Mouse (Mus musculus): ENCODE data around the gene Spag6l. TPM values are rescaled to one million over a fixed set of nuclear protein-coding genes. Genes with fewer than 3 reads are reported as not detected.
"Not testable (repeated sequence)": the region's sequence is repeated elsewhere in the genome, so short reads cannot be mapped to it uniquely, and the experiment has no call there.

The Spag6l gene
- polyA plus RNA-seq, 1 experiment from 2014 or later: 12.5 TPM

DNA sequence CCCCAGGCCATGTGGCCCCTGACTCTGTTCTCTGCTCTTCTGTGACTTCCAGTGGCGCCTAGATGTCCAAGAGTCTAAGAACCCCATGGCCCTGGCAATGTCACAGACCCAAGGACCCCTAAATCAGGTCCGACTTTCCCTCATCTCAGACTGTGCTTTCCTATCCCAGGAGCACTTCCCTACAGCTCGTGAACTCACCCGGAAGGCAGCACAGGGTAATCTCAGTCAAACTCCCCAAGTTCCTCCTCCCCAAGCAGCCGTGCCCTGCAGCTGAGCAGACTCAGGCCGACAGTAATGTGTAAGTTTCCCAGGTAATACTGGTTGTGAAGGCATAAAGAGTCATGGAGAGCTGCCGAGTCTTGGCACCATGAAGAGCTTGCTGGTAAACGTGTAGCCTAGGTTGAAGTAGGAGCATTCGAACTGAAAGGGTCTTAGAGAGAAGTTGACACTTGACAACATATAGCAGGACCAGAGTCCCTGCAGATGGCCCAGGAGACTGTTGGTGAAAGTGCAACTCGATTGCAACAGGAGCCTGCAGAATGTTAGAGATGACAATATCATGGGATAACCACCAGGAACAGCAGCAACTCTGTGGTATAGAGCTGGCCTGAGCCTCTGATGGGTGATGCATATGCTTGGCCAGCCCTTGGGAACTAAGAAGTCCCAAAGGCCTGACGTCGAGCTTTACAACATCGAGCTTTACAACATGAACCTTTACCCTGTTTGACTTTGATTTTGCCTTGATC lies 27.6 kb upstream of the Spag6l start:
- Histone ChIP-seq H3K36me3 (ENCODE audit: control insufficient read depth, insufficient read depth) (no peaks in the 10 kb centered on the region), H3K4me2 (ENCODE audit: low read length) (no peak overlapping the region), H3K27me3 (replicated peaks; ENCODE audit: control insufficient read depth, insufficient read depth, low read length) (no peaks in the 10 kb centered on the region), H3K9ac (replicated peaks; ENCODE audit: low read depth, low read length) (no peak overlapping the region), H3K9me3 (ENCODE audit: control insufficient read depth, low read length) (no peaks in the 10 kb centered on the region), H3K27ac (ENCODE audit: low read length) (no peak overlapping the region), H3K4me1 (replicated peaks; ENCODE audit: control insufficient read depth, insufficient read depth, low read length) (no peaks in the 10 kb centered on the region), H3K4me3 (replicated peaks; ENCODE audit: low read length) (no peak overlapping the region)
- ATAC-seq: no peak
- WGBS: 78% methylated on average over 13 of the region's 13 CpGs

DNA sequence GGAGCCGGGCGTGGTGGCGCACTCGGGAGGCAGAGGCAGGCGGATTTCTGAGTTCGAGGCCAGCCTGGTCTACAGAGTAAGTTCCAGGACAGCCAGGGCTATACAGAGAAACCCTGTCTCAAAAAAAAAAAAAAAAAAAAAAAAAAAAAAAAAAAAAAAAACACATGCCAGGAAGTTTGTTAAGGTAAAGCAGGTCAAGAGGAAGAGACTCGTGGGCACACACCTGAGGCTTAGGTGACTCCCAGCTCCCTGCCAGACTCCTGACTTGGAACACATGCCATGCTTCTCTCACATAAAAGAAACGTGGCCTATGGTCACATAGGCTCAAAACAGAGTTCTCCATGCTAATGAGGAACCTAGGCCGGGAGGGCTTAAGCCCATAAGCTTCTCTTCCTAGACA lies 26.8 kb upstream of the Spag6l start:
- H3K4me3 ChIP-seq (replicated peaks; ENCODE audit: low read length); ATAC-seq: not testable (repeated sequence)

DNA sequence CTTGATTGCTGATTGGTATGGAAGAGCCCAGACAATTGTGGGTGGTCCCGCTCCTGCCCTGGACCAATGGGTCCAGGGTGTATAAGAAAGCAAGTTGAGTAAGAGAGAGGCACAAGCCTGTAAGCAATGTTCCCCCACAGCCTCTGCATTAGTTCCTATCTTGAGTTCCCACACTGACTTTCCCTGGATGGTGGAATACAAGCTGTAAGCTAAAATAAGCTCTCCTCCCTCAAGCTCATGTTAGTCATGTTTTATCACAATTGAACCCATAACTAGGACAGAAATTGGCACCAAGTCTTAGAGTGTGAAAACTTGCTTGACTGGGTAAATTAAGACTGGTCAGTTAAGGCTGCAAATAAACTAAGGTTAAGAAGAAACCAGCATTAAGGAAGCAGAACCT lies 26.3 kb upstream of the Spag6l start:
- no peak overlapping the region for H3K27ac ChIP-seq (ENCODE audit: low read length)
- H3K9me3 ChIP-seq (ENCODE audit: control insufficient read depth, low read length): no peaks in the 10 kb centered on the region
- WGBS: 93% methylated on average over 1 of the region's 1 CpGs
- H3K4me3 ChIP-seq (replicated peaks; ENCODE audit: low read length): no peak overlapping the region
- no peak overlapping the region for H3K4me2 ChIP-seq (ENCODE audit: low read length)
- no peak overlapping the region for H3K9ac ChIP-seq (replicated peaks; ENCODE audit: low read depth, low read length)
- no peaks in the 10 kb centered on the region for H3K36me3 ChIP-seq (ENCODE audit: control insufficient read depth, insufficient read depth)
- H3K27me3 ChIP-seq (replicated peaks; ENCODE audit: control insufficient read depth, insufficient read depth, low read length): no peaks in the 10 kb centered on the region
- no peak for ATAC-seq
- H3K4me1 ChIP-seq (replicated peaks; ENCODE audit: control insufficient read depth, insufficient read depth, low read length): no peaks in the 10 kb centered on the region

More for the DNA sequence above, 26.8 kb upstream of the Spag6l start:
- H3K4me1 ChIP-seq (replicated peaks; ENCODE audit: control insufficient read depth, insufficient read depth, low read length); H3K27me3 ChIP-seq (replicated peaks; ENCODE audit: control insufficient read depth, insufficient read depth, low read length); H3K4me2 ChIP-seq (ENCODE audit: low read length); H3K27ac ChIP-seq (ENCODE audit: low read length); H3K9ac ChIP-seq (replicated peaks; ENCODE audit: low read depth, low read length); H3K9me3 ChIP-seq (ENCODE audit: control insufficient read depth, low read length); H3K36me3 ChIP-seq (ENCODE audit: control insufficient read depth, insufficient read depth): not testable (repeated sequence)
- WGBS: 82% methylated on average over 9 of the region's 9 CpGs

DNA sequence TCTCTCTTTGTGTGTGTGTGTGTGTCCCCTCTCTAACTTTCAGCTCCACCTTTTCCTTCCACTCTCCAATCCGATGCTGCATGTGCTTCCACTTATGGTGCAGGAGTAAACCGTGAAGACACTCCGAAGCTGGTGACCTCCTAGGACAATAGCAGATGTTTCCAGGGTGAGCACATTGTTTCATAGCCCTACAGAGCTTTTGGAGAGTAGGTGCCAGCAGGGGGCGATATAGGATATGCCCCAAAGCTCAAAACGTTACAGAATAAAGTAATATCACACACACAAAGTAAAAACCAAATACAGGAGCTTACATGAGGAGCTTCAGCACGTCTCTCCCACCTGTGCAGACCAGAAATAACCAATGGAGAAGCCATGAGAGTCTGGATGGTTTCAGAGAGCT lies 25.6 kb upstream of the Spag6l start:
- no peaks in the 10 kb centered on the region for H3K36me3 ChIP-seq (ENCODE audit: control insufficient read depth, insufficient read depth)
- no peaks in the 10 kb centered on the region for H3K4me1 ChIP-seq (replicated peaks; ENCODE audit: control insufficient read depth, insufficient read depth, low read length)
- no peak overlapping the region for H3K4me2 ChIP-seq (ENCODE audit: low read length)
- no peak overlapping the region for H3K27ac ChIP-seq (ENCODE audit: low read length)
- WGBS: 37% methylated on average over 6 of the region's 6 CpGs
- H3K27me3 ChIP-seq (replicated peaks; ENCODE audit: control insufficient read depth, insufficient read depth, low read length): no peaks in the 10 kb centered on the region
- no peak for ATAC-seq
- H3K4me3 ChIP-seq (replicated peaks; ENCODE audit: low read length): no peak overlapping the region
- no peaks in the 10 kb centered on the region for H3K9me3 ChIP-seq (ENCODE audit: control insufficient read depth, low read length)
- H3K9ac ChIP-seq (replicated peaks; ENCODE audit: low read depth, low read length): no peak overlapping the region

DNA sequence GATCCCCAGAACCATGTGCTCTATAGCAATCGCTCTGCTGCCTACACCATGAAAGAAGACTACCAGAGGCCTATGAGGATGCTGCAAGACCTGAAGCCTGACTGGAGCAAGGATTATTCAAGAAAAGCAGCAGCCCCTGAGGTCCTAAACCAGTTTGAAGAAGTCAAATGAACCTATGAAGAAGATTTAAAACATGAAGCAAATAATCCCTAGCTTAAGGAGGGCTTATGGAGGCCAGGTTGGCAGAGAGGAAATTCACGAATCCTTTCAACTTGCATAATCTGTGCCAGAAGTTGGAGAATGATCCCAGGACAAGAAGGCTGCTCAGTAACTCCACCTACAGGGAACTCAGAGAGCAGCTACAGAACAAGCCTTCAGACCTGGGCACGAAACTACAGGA lies 23.2 kb upstream of the Spag6l start:
- H3K4me2 ChIP-seq (ENCODE audit: low read length): no peak overlapping the region
- no peak overlapping the region for H3K27ac ChIP-seq (ENCODE audit: low read length)
- ATAC-seq: no peak
- H3K9me3 ChIP-seq (ENCODE audit: control insufficient read depth, low read length): no peaks in the 10 kb centered on the region
- H3K4me3 ChIP-seq (replicated peaks; ENCODE audit: low read length): no peak overlapping the region
- H3K36me3 ChIP-seq (ENCODE audit: control insufficient read depth, insufficient read depth): no peaks in the 10 kb centered on the region
- no peaks in the 10 kb centered on the region for H3K4me1 ChIP-seq (replicated peaks; ENCODE audit: control insufficient read depth, insufficient read depth, low read length)
- no peak overlapping the region for H3K9ac ChIP-seq (replicated peaks; ENCODE audit: low read depth, low read length)
- WGBS: 84% methylated on average over 3 of the region's 3 CpGs
- H3K27me3 ChIP-seq (replicated peaks; ENCODE audit: control insufficient read depth, insufficient read depth, low read length): no peaks in the 10 kb centered on the region

DNA sequence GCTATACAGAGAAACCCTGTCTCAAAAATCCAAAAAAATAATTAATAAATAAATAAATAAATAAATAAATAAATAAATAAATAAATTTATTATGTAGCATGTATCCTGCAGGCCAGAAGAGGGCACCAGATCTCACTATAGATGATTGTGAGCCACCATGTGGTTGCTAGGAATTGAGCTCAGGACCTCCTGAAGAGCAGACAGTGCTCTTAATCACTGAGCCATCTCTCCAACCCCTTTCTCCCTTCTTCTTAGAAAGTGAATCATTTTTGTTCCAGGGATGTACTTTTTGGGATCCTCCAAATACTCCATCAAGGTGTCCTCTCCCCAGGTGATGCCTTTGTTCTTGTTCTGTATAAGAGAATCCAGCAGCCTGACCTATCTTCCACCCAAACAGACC lies 19.9 kb upstream of the Spag6l start:
- Histone ChIP-seq H3K9me3 (ENCODE audit: control insufficient read depth, low read length) (no peaks in the 10 kb centered on the region), H3K4me1 (replicated peaks; ENCODE audit: control insufficient read depth, insufficient read depth, low read length) (no peaks in the 10 kb centered on the region), H3K4me3 (replicated peaks; ENCODE audit: low read length) (no peak overlapping the region), H3K27ac (ENCODE audit: low read length) (no peak overlapping the region), H3K27me3 (replicated peaks; ENCODE audit: control insufficient read depth, insufficient read depth, low read length) (no peaks in the 10 kb centered on the region), H3K9ac (replicated peaks; ENCODE audit: low read depth, low read length) (no peak overlapping the region), H3K36me3 (ENCODE audit: control insufficient read depth, insufficient read depth) (no peaks in the 10 kb centered on the region), H3K4me2 (ENCODE audit: low read length) (no peak overlapping the region)
- no peak for ATAC-seq

DNA sequence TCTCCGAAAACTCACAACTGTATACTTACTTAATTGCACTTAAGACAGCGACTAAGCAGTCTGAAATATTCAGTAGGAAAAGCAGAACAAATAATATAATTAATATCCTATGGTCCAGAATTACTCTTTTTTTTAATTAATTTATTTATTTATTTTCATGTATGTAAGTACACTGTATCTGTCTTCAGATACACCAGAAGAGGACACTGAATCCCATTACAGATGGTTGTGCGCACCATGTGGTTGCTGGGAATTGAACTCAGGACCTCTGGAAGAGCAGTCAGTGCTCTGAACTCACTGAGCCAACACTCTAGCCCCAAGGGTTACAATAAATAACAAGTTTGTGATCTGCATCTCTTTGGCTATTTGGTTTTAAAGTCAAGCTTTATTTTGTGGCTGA lies 415 bp upstream of the Spag6l start:
- ATAC-seq: no peak
- no peaks in the 10 kb centered on the region for H3K4me1 ChIP-seq (replicated peaks; ENCODE audit: control insufficient read depth, insufficient read depth, low read length)
- H3K27ac ChIP-seq (ENCODE audit: low read length): no peak overlapping the region
- WGBS: 90% methylated on average over 3 of the region's 3 CpGs
- H3K4me2 ChIP-seq (ENCODE audit: low read length): no peak overlapping the region; the same call in 1 of the 2 replicates
- H3K36me3 ChIP-seq (ENCODE audit: control insufficient read depth, insufficient read depth): no peaks in the 10 kb centered on the region
- no peak overlapping the region for H3K9ac ChIP-seq (replicated peaks; ENCODE audit: low read depth, low read length)
- no peak overlapping the region; the same call in 1 of the 2 replicates for H3K4me3 ChIP-seq (replicated peaks; ENCODE audit: low read length)
- H3K27me3 ChIP-seq (replicated peaks; ENCODE audit: control insufficient read depth, insufficient read depth, low read length): no peaks in the 10 kb centered on the region
- H3K9me3 ChIP-seq (ENCODE audit: control insufficient read depth, low read length): no peaks in the 10 kb centered on the region

DNA sequence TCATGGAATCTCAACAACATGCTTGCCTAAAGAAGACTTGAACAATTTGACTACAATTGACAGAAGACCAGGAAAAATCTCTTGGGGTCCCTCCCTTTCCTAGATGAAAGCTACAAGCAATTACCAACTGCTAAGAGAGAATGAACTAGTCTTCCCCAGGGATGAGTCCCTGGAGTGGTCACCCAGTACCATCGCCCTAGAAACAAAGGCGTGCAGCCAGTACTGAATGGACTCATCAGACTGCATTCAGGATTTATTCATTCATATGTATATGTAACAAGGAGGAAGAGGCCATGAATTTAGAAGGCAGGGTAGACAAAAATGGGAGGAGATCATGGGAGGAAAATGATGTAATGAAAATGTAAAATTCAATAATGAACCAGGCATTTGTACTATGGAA lies 3.0 kb downstream of the Spag6l start:
- ATAC-seq: no peak
- H3K27ac ChIP-seq (ENCODE audit: low read length): no peak overlapping the region
- 72% methylated on average over 2 of the region's 2 CpGs for WGBS
- H3K4me3 ChIP-seq (replicated peaks; ENCODE audit: low read length): no peak overlapping the region
- no peak overlapping the region for H3K9ac ChIP-seq (replicated peaks; ENCODE audit: low read depth, low read length)
- no peak overlapping the region for H3K4me2 ChIP-seq (ENCODE audit: low read length)
- H3K9me3 ChIP-seq (ENCODE audit: control insufficient read depth, low read length): no peaks in the 10 kb centered on the region
- H3K27me3 ChIP-seq (replicated peaks; ENCODE audit: control insufficient read depth, insufficient read depth, low read length): no peaks in the 10 kb centered on the region
- no peaks in the 10 kb centered on the region for H3K36me3 ChIP-seq (ENCODE audit: control insufficient read depth, insufficient read depth)
- H3K4me1 ChIP-seq (replicated peaks; ENCODE audit: control insufficient read depth, insufficient read depth, low read length): no peaks in the 10 kb centered on the region

DNA sequence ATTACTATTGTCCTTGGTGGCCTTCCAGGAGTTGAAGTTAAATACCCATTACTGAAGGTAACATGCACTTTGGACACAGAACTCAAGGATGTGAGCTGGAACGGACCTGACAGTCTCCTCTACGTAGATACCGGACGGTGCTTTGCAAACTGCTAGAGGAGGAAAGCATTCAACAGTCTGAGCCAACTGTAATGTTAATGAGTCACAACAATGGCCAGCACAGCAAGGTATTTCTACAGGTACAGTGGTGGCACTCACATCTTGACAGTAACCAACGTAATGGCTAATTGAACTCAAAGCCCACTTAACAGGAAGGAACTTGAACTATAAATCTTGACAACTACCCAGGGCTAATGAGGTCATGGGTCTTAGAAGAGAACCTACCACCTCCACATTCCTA lies 3.8 kb downstream of the Spag6l start:
- Histone ChIP-seq H3K36me3 (ENCODE audit: control insufficient read depth, insufficient read depth) (no peaks in the 10 kb centered on the region), H3K4me2 (ENCODE audit: low read length) (no peak overlapping the region), H3K9ac (replicated peaks; ENCODE audit: low read depth, low read length) (no peak overlapping the region), H3K27ac (ENCODE audit: low read length) (no peak overlapping the region), H3K9me3 (ENCODE audit: control insufficient read depth, low read length) (no peaks in the 10 kb centered on the region), H3K4me1 (replicated peaks; ENCODE audit: control insufficient read depth, insufficient read depth, low read length) (no peaks in the 10 kb centered on the region), H3K4me3 (replicated peaks; ENCODE audit: low read length) (no peak overlapping the region), H3K27me3 (replicated peaks; ENCODE audit: control insufficient read depth, insufficient read depth, low read length) (no peaks in the 10 kb centered on the region)
- no peak for ATAC-seq
- WGBS: 35% methylated on average over 5 of the region's 5 CpGs

DNA sequence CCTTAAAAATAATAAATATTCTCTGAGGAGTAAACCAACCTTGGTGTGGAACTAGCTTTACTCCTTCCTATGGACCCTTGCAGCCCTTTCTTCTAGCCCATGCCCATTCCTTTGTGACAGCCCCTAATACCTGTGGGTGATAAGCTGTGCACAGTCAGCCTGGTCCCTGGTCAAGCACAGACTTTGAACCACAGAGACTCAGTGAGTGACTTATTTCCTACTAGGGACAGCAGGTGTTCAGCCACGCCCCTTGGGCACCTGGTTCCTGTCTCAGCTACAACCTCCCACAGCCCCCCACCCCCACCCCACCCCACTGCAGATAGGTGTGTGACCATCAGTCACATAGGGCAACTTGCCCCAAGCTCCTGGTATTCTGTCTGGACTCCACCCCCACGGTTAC lies 22.9 kb downstream of the Spag6l start:
- WGBS: 73% methylated on average over 2 of the region's 2 CpGs
- no peak overlapping the region for H3K27ac ChIP-seq (ENCODE audit: low read length)
- no peaks in the 10 kb centered on the region for H3K36me3 ChIP-seq (ENCODE audit: control insufficient read depth, insufficient read depth)
- H3K4me2 ChIP-seq (ENCODE audit: low read length): no peak overlapping the region
- no peak overlapping the region for H3K9ac ChIP-seq (replicated peaks; ENCODE audit: low read depth, low read length)
- H3K9me3 ChIP-seq (ENCODE audit: control insufficient read depth, low read length): no peaks in the 10 kb centered on the region
- no peaks in the 10 kb centered on the region for H3K4me1 ChIP-seq (replicated peaks; ENCODE audit: control insufficient read depth, insufficient read depth, low read length)
- H3K27me3 ChIP-seq (replicated peaks; ENCODE audit: control insufficient read depth, insufficient read depth, low read length): no peaks in the 10 kb centered on the region
- no peak overlapping the region for H3K4me3 ChIP-seq (replicated peaks; ENCODE audit: low read length)
- no peak for ATAC-seq

Measured in forebrain, embryonic 16.5 days (tissue).